Mouse (Mus musculus): Measurements from ENCODE around the gene Fahd1. TPM values are rescaled to one million over a fixed set of nuclear protein-coding genes. Genes with fewer than 3 reads are reported as not detected.

The Fahd1 gene
- total and polyA plus RNA-seq, 3 experiments: 5.2 to 8.0 (median 6.3) TPM

- TF ChIP-seq SMC3 (IDR thresholded peaks at IDR 0.05; ENCODE audit: low read depth, low read length) (peak; percentile 84), RAD21 (IDR thresholded peaks at IDR 0.05; ENCODE audit: low read depth, low read length) (peak; percentile 52), USF2 (conservative IDR thresholded peaks at IDR 0.05; ENCODE audit: low read depth, low read length) (no peak), POLR2AphosphoS2 (IDR thresholded peaks at IDR 0.05; ENCODE audit: low read depth, low read length) (no peak), GABPA (IDR thresholded peaks at IDR 0.05; ENCODE audit: insufficient replicate concordance, low read depth, low read length) (no peak), CTCF (conservative IDR thresholded peaks at IDR 0.05 in 1 of 2, IDR thresholded peaks at IDR 0.05 in 1 of 2; ENCODE audit: low read depth in 2 of 2, low read length in 2 of 2) (peak; percentile 37 to 70; a peak in 3 of 4 replicates), ZKSCAN1 (IDR thresholded peaks at IDR 0.05; ENCODE audit: borderline replicate concordance, low read depth, low read length) (no peak), ELF1 (IDR thresholded peaks at IDR 0.05; ENCODE audit: low read depth, low read length) (peak; percentile 77)
- no peaks in the 10 kb centered on the region for H3K27me3 ChIP-seq (replicated peaks)
- no peak overlapping the region for H3K4me3 ChIP-seq (replicated peaks in 1 of 3; ENCODE audit: low read depth in 2 of 3, low read length in 2 of 3, poor library complexity in 1 of 3)
- in situ Hi-C loops (cut with MboI; ENCODE audit: low pct_ligation_motif_present, low pct_unique_long_range_greater_than_20kb, low sequenced_read_pairs) (no loop called here), dilution Hi-C loops (cut with MboI; ENCODE audit: extremely low pct_ligation_motif_present, extremely low pct_unique_long_range_greater_than_20kb, low sequenced_read_pairs) (no loop called here)
- no peak overlapping the region for H3K9ac ChIP-seq (ENCODE audit: insufficient read depth, low read depth)
- H3K36me3 ChIP-seq (replicated peaks in 1 of 2; ENCODE audit: control insufficient read depth in 1 of 2, insufficient read depth in 1 of 2, low read length in 1 of 2): peaks cover 36 to 60% of the 10 kb centered on the region in 2 experiments
- no peak overlapping the region for H3K27ac ChIP-seq (ENCODE audit: insufficient read depth, low read depth)
- DNase-seq (ENCODE audit: extremely low read depth): peak; percentile 56
- H3K79me2 ChIP-seq (replicated peaks; ENCODE audit: control insufficient read depth, extremely low read depth, insufficient read depth, poor library complexity, severe bottlenecking): peaks cover 12% of the 10 kb centered on the region
- no peaks in the 10 kb centered on the region for H3K9me3 ChIP-seq (replicated peaks; ENCODE audit: low read length)
- H3K4me2 ChIP-seq (ENCODE audit: insufficient read depth, low read depth, poor library complexity, severe bottlenecking): no peak overlapping the region
- peaks cover 22 to 48% of the 10 kb centered on the region in 2 experiments for H3K4me1 ChIP-seq (ENCODE audit: control insufficient read depth in 1 of 2, insufficient read depth in 2 of 2)
Observed at GRCm38 (mm10) chr17:24881738-24882440, 31.7 kb upstream of the Fahd1 start.

- Histone ChIP-seq H3K27ac (ENCODE audit: insufficient read depth, low read depth) (no peak overlapping the region), H3K9me3 (replicated peaks; ENCODE audit: low read length) (no peaks in the 10 kb centered on the region), H3K9ac (ENCODE audit: insufficient read depth, low read depth) (peak overlapping the region; percentile 62), H3K79me2 (replicated peaks; ENCODE audit: control insufficient read depth, extremely low read depth, insufficient read depth, poor library complexity, severe bottlenecking) (no peaks in the 10 kb centered on the region), H3K4me3 (replicated peaks in 1 of 3; ENCODE audit: low read depth in 2 of 3, low read length in 2 of 3, poor library complexity in 1 of 3) (peak overlapping the region; percentile 49 to 66 (median 62)), H3K36me3 (replicated peaks in 1 of 2; ENCODE audit: control insufficient read depth in 1 of 2, insufficient read depth in 1 of 2, low read length in 1 of 2) (peaks cover 21 to 51% of the 10 kb centered on the region in 2 experiments), H3K27me3 (replicated peaks) (no peaks in the 10 kb centered on the region), H3K4me1 (ENCODE audit: control insufficient read depth in 1 of 2, insufficient read depth in 2 of 2) (peaks cover 16 to 57% of the 10 kb centered on the region in 2 experiments), H3K4me2 (ENCODE audit: insufficient read depth, low read depth, poor library complexity, severe bottlenecking) (peak overlapping the region; percentile 55)
- TF ChIP-seq ZNF384 (IDR thresholded peaks at IDR 0.05; ENCODE audit: low read depth, low read length) (no peak), ETS1 (conservative IDR thresholded peaks at IDR 0.05; ENCODE audit: low read depth, low read length) (no peak), CHD1 (IDR thresholded peaks at IDR 0.05; ENCODE audit: low read depth, low read length) (no peak), IRF4 (IDR thresholded peaks at IDR 0.05; ENCODE audit: low read depth, low read length) (no peak), ELF1 (IDR thresholded peaks at IDR 0.05; ENCODE audit: low read depth, low read length) (no peak), HCFC1 (IDR thresholded peaks at IDR 0.05; ENCODE audit: low read depth, low read length) (no peak), BHLHE40 (IDR thresholded peaks at IDR 0.05; ENCODE audit: low read depth, low read length) (no peak), USF2 (conservative IDR thresholded peaks at IDR 0.05; ENCODE audit: low read depth, low read length) (no peak), NRF1 (IDR thresholded peaks at IDR 0.05; ENCODE audit: low read depth, low read length) (no peak), MAX (IDR thresholded peaks at IDR 0.05; ENCODE audit: low read length) (no peak), MEF2A (IDR thresholded peaks at IDR 0.05; ENCODE audit: borderline replicate concordance, low read depth, low read length) (no peak), POLR2AphosphoS2 (IDR thresholded peaks at IDR 0.05; ENCODE audit: low read depth, low read length) (no peak), TBP (conservative IDR thresholded peaks at IDR 0.05; ENCODE audit: low read depth, low read length) (no peak), MAFK (IDR thresholded peaks at IDR 0.05; ENCODE audit: insufficient replicate concordance, low read length) (no peak), JUND (conservative IDR thresholded peaks at IDR 0.05; ENCODE audit: low read depth, low read length) (no peak), GABPA (IDR thresholded peaks at IDR 0.05; ENCODE audit: insufficient replicate concordance, low read depth, low read length) (no peak), ZMIZ1 (IDR thresholded peaks at IDR 0.05; ENCODE audit: low read depth, low read length) (no peak)
- dilution Hi-C loops (cut with MboI; ENCODE audit: extremely low pct_ligation_motif_present, extremely low pct_unique_long_range_greater_than_20kb, low sequenced_read_pairs): no loop called here
- in situ Hi-C loops (cut with MboI; ENCODE audit: low pct_ligation_motif_present, low pct_unique_long_range_greater_than_20kb, low sequenced_read_pairs): no loop called here
- no peak for DNase-seq (ENCODE audit: extremely low read depth)
Observed at GRCm38 (mm10) chr17:24878531-24878930, 28.4 kb upstream of the Fahd1 start.

Measured in CH12.LX (cell line).